Comparison of ENCODE assay signal across 9 mouse cellular contexts in genomic region chrX:71647958-71648357, GRCm38 (mm10). TPM values are rescaled to one million over a fixed set of nuclear protein-coding genes. Genes with fewer than 3 reads are reported as not detected.
DNase-seq lines count a peak whose midpoint lies in the region; ATAC-seq and TF ChIP-seq lines count a peak whose summit lies in the region.
"Had no signal": no experiment of that assay in that cellular context is flagged by ENCODE, and none has a peak within 500 bp of the region (broad histone marks: within the 10 kb centered on the region; RNA-seq: fewer than 3 reads in every experiment).

No protein-coding gene starts in this region.

- H3K36me3 ChIP-seq in spleen, adult 2 months (ENCODE audit: control insufficient read depth, insufficient read depth, low read length) = no peaks in the 10 kb centered on the region
- H3K36me3 ChIP-seq in hindbrain, embryonic 14.5 days (replicated peaks; ENCODE audit: control insufficient read depth, insufficient read depth) = no peaks in the 10 kb centered on the region
- H3K36me3 ChIP-seq in neural tube, embryonic 13.5 days = no peaks in the 10 kb centered on the region

- peak; percentile 42; the same call in 1 of the 2 replicates for TF ChIP-seq CTCF in spleen, adult 2 months (IDR thresholded peaks at IDR 0.05; ENCODE audit: extremely low read depth, insufficient read depth, insufficient read length, insufficient replicate concordance)
- peak; percentile 62; the same call in 1 of the 2 replicates for TF ChIP-seq CTCF in embryonic fibroblast, embryonic 13.5 days (IDR thresholded peaks at IDR 0.05; ENCODE audit: borderline replicate concordance, insufficient read depth, low read length)

- 3% methylated on average over 6 of the region's 6 CpGs for WGBS in spleen, adult 2 months
- 2% methylated on average over 6 of the region's 6 CpGs for WGBS in hindbrain, embryonic 14.5 days
- 2% methylated on average over 6 of the region's 6 CpGs for WGBS in neural tube, embryonic 13.5 days

- no peak overlapping the region for H3K4me2 ChIP-seq in hindbrain, embryonic 14.5 days (replicated peaks)
- H3K4me2 ChIP-seq in neural tube, embryonic 13.5 days = no peak overlapping the region

- H3K9ac ChIP-seq in hindbrain, embryonic 14.5 days = no peak overlapping the region
- no peak overlapping the region for H3K9ac ChIP-seq in neural tube, embryonic 13.5 days

- H3K4me3 ChIP-seq in spleen, adult 2 months (ENCODE audit: extremely low read depth, insufficient read depth, insufficient read length) = no peak overlapping the region
- H3K4me3 ChIP-seq in embryonic fibroblast, embryonic 13.5 days (ENCODE audit: insufficient read depth, low read length) = no peak overlapping the region
- H3K4me3 ChIP-seq in hindbrain, embryonic 14.5 days (replicated peaks; ENCODE audit: low read length) = no peak overlapping the region
- no peak overlapping the region for H3K4me3 ChIP-seq in neural tube, embryonic 13.5 days

- DNase-seq in spleen, adult 2 months (ENCODE audit: low read depth in 1 of 2, low spot score in 2 of 2) = peak in 1 of 2 experiments; percentile 6
- no peak for DNase-seq in spleen, adult 12 weeks (ENCODE audit: low spot score)
- peak; percentile 42 to 46 for DNase-seq in adrenal gland, postnatal 36 days
- peak; percentile 76 for DNase-seq in hindbrain, embryonic 14.5 days (ENCODE audit: low spot score)
- peak; percentile 59 for DNase-seq in left cerebral cortex, postnatal 4 days

- no peak for TF ChIP-seq POLR2A in spleen, adult 2 months (IDR thresholded peaks at IDR 0.05; ENCODE audit: low read depth, low read length)
- TF ChIP-seq POLR2A in embryonic fibroblast, embryonic 13.5 days (IDR thresholded peaks at IDR 0.05; ENCODE audit: low read depth, low read length) = no peak

- peak; percentile 65; the same call in 1 of the 2 replicates for ATAC-seq in hindbrain, embryonic 14.5 days (ENCODE audit: low FRiP score)
- peak; percentile 72; the same call in 1 of the 2 replicates for ATAC-seq in neural tube, embryonic 13.5 days (ENCODE audit: low read depth)
- no peak for ATAC-seq in monocyte, adult 5-6 weeks (replicated peaks; ENCODE audit: insufficient number of reproducible peaks, low FRiP score, low TSS enrichment, poor library complexity, severe bottlenecking)

- H3K9me3 ChIP-seq in hindbrain, embryonic 14.5 days (ENCODE audit: control insufficient read depth, low read length) = no peaks in the 10 kb centered on the region
- H3K9me3 ChIP-seq in neural tube, embryonic 13.5 days = no peaks in the 10 kb centered on the region

- no peaks in the 10 kb centered on the region for H3K4me1 ChIP-seq in spleen, adult 2 months (ENCODE audit: control insufficient read depth, insufficient read depth, insufficient read length)
- no peaks in the 10 kb centered on the region for H3K4me1 ChIP-seq in embryonic fibroblast, embryonic 13.5 days (ENCODE audit: control insufficient read depth, insufficient read depth, low read length)
- H3K4me1 ChIP-seq in hindbrain, embryonic 14.5 days (replicated peaks; ENCODE audit: control insufficient read depth, insufficient read depth, low read length) = no peaks in the 10 kb centered on the region; the same call in 1 of the 2 replicates
- 0 out of 2 replicates have a peak, but pooled peaks cover 3% of the 10 kb centered on the region for H3K4me1 ChIP-seq in neural tube, embryonic 13.5 days (replicated peaks)

- H3K27ac ChIP-seq in spleen, adult 2 months (ENCODE audit: insufficient read depth, low read length) = no peak overlapping the region
- no peak overlapping the region for H3K27ac ChIP-seq in embryonic fibroblast, embryonic 13.5 days (ENCODE audit: insufficient read depth, low read length)
- H3K27ac ChIP-seq in hindbrain, embryonic 14.5 days = no peak overlapping the region
- no peak overlapping the region for H3K27ac ChIP-seq in neural tube, embryonic 13.5 days (replicated peaks)

- intact Hi-C loops in left cerebral cortex, postnatal 4 days (cut with DNase I) = loop anchor here (5.0 kb wide), 1 partner anchor 1254 kb away; no protein-coding TSS in a partner anchor

- no peaks in the 10 kb centered on the region for H3K27me3 ChIP-seq in spleen, adult 2 months (ENCODE audit: control insufficient read depth, insufficient read depth, low read length)
- no peaks in the 10 kb centered on the region for H3K27me3 ChIP-seq in hindbrain, embryonic 14.5 days (ENCODE audit: control insufficient read depth, insufficient read depth, low read length)
- no peaks in the 10 kb centered on the region for H3K27me3 ChIP-seq in neural tube, embryonic 13.5 days

RNA-seq across cellular contexts. Expression of gene Gpr50, which starts 15.5 kb away (rescaled TPM):
- polyA plus RNA-seq in spleen, adult 2 months (2012; rRNA removed) = not detected in 2 replicates
- total RNA-seq in adrenal gland, postnatal 36 days (2021) = not detected
- polyA plus RNA-seq in embryonic fibroblast, embryonic 13.5 days (2011; ENCODE audit: insufficient read length, low read depth, missing spikeins) = not detected in 2 replicates
- 1.8 and 2.6 TPM in 2 replicates for polyA plus RNA-seq in hindbrain, embryonic 14.5 days (2014; fragmentation: Nextera tagmentation; extraction: Ambion mirVana)
- 1 to 10 TPM in 1 of 2 experiments, under 1 TPM in 1; 0.80 to 1.4 TPM for total RNA-seq in left cerebral cortex, postnatal 4 days (2021)
- polyA plus RNA-seq in neural tube, embryonic 13.5 days (2015; fragmentation: Nextera tagmentation; extraction: Ambion mirVana) = 0.24 and 1.0 TPM in 2 replicates
- total RNA-seq in monocyte, adult 5-6 weeks (2017) = not detected in 3 replicates
- total RNA-seq: gastrocnemius, adult 8-10 months had no signal
